Mouse (Mus musculus) naive thymus-derived CD4-positive, alpha-beta T cell, adult 2 months (primary cell): ENCODE measurements around the gene Rap1gap2.

Source experiments
- DNase-seq: peaks from one replicate; pipeline ENCODE4 v3.0.0-alpha.2; 2011; ENCODE audit warnings: low read depth

The Rap1gap2 gene

GRCm38 (mm10) chr11:74458400-74458799 is 152.3 kb downstream of the Rap1gap2 start:
- DNase-seq, result no peak

- no peak for DNase-seq
Observed at GRCm38 (mm10) chr11:74457194-74457593, 153.5 kb downstream of the Rap1gap2 start.

- no peak for DNase-seq
Observed at GRCm38 (mm10) chr11:74448556-74448955, 162.2 kb downstream of the Rap1gap2 start.

- DNase-seq, result no peak
Observed at GRCm38 (mm10) chr11:74447991-74448403, 162.7 kb downstream of the Rap1gap2 start.

- no peak for DNase-seq
Observed at GRCm38 (mm10) chr11:74445591-74445990, 165.1 kb downstream of the Rap1gap2 start.

DNA sequence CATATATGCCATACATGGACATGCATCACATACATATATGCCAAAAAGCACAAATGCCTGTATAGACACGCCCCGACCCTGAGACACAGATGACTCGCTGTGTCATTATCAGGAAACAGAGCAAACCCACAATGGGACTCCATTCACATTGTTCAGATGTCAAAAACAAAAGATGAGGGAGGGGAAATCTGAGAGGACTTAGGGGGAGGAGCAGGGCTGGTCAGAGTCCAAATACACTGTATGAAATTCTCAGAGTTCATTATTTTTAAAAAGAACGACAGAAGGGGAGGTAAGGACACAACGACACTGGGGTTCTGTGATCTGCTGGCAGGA is 166.8 kb downstream of the Rap1gap2 start:
- no peak for DNase-seq

DNA sequence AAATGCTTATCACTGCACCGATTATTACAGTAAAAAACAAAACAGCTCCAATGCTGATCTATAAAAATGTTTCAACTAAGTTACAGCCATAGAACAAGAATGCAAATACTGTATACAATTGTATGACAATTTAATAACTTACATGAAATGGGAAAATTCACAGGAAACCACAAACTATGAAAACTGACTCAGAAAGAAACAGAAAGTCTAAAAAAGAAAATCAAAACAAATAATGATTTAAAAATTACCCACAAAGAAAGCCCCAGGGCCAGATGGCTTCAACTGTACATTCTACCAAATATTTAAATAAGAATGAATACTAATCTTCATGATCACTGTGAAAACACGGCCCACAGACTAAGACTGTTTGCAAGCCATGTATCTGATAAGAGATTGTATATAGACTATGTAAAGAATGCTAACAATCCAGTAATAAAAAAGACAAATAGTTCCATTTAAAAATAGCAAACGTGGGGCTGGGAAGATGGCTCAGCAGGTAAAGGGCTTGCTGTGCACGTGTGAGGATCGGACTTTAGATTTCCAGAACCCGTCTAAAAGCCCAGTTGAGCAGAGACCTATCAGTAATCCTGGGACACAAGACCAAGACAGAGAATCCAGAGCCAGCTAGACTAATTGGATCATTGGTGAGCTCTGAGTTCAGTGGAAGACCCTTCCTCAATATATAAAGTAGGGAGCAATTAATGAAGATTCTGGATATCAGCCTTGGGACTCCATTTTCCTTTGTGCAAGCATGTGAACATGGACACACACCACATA is 167.4 kb downstream of the Rap1gap2 start:
- no peak for DNase-seq

DNA sequence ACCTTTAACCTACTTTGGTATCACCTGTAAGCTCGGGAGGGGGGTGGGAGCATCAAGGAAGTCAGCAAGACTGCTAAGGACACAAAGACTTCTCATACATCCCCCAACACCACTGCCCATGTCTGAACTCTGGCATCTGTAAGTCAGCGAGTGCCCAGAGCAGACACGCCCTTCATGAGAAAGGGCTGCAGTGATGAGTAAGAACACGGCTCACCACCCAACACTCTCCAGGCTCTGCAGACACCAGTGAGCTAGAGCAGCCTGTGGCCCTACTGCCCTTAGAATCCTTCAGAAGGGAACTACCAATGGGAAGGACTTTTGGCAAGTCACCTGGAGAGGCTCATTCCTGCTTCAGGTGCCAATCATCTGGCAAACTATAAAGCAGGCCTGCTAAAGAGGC is 168.3 kb downstream of the Rap1gap2 start:
- no peak for DNase-seq

DNA sequence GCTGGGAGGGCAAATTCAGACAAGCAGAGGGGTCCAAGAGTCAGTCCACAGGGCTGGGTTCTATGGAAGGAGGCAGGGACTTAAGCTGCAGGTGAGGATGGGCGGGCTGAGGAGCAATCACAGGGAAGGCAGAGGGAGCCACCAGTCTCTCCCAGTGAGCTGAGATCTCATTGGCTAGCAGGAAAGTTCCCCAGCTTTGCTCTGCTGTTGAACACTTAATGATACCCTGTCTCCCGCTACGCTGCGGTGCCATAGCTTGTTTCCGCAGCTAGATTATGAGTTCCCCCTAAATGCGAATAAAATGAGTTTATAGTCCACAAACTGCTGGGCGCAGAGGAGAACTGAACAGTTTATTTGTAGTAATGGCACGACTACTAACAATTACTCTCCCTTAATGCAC is 170.6 kb downstream of the Rap1gap2 start:
- no peak for DNase-seq

DNA sequence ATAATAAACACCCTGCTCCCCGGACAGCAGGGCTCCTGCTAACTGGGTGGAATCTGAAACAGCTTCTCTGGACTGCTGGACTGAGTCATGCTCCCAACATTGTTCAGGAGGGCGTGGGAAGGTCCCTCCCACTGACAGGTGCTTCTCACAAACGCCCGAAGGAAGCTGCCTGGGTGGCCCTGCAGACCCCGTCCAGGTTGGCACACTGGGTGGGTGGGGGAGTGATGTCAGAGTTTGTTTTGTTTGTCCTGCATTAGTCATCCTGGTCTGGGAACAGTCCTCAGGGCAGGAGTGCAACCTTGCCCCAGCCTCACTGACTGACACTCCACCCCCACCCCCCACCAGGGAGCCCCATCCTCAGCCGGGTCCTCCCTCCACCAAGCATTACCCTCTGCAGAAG is 171.5 kb downstream of the Rap1gap2 start:
- DNase-seq, result no peak

- no peak for DNase-seq
Observed at GRCm38 (mm10) chr11:74438249-74438648, 172.5 kb downstream of the Rap1gap2 start.

DNA sequence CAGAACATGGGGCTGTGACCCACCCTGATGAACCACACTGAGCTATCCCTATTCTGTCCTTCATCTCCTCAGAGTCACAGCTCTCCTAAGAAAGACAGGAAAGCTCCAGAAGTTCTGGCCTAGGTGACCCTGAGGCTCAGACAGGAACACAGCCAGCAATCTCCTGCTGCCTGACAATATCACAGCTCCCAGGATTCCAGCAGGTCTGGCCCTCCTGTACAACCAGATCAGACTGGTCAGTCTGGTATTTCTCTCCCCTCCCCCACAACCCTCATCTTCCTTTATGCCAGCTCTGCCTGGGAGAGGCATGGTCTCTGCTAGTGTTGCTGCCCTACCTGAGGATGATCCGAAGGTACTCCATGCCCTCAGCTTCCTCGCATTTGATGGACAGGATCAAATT is 175.3 kb downstream of the Rap1gap2 start:
- DNase-seq, result no peak

DNA sequence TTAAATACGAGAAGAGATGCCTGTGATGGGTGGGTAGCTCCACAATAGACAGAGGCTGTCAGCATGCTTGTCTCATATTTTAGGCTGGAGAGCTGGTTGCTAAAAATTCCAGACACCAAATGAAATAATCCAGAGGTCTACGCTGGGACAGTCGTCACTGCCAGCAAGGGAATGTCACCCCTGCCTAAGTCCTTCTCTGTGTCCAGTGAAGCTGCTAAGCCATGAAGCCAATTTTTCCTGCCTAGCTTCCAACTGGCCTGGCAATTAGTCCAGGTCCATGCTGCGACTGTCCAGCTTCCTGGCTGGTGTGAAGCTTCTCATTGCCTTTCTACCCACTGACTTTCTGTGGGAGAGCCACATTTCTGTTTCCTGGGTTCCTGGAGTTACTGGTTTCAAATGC is 177.7 kb downstream of the Rap1gap2 start:
- DNase-seq, result no peak

- no peak for DNase-seq
Observed at GRCm38 (mm10) chr11:74429798-74430529, 180.8 kb downstream of the Rap1gap2 start.

GRCm38 (mm10) chr11:74426306-74426705 is 184.4 kb downstream of the Rap1gap2 start:
- DNase-seq, result no peak

DNA sequence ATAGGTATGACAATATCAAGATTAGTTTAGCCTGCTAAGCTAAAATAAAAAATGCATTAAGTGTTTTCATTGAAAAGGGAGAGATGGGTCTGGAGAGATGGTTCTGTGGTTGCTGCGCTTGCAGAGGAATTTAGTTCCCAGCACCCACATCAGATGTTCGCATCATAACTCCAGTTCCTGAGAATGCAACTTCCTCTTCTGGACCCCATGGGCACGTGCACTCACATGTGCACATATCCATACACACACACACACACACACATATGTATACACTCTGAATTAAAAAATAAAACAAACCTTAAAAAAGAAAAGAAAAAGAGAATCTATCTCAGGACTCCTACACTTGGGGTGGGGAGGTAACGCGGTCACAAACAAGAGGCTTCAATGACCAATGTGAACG is 188.7 kb downstream of the Rap1gap2 start:
- no peak for DNase-seq

DNA sequence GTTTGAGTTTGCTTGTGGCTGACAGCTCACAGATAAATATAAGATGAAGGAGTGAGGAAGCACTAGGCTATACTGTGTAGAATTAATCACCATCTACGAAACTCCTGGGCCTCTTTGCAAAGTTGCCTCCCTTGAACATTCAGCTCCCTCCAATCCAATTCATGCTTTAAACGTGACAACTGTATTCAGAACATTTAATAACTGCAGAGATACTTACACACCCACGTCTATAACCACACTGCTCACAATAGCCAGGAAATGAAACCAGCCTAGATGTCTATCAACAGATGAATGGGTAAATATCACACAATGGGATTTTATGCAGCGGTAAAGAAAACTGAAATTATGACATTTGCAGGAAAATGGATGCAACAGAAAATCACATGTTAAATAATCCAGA is 189.6 kb downstream of the Rap1gap2 start:
- DNase-seq, result peak; percentile 11

DNA sequence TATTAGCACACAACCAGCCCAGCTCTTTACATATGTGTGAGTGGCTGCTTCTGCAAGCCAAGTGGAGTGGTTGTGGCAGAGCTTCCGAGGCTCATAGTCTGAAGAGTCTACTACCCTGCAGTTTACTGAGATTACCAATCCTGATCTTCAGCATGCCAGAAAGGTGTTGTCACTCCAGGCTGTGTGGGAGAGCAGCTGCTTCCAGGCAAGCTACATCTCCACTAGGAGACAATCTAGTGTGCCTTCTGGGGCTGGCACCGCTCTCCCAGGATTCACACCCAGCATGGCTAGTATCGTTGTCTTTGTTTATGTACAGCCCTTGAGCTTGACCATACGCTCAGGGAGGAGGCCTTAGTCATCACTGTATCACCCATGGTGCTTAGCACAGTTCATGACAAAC is 191.1 kb downstream of the Rap1gap2 start:
- no peak for DNase-seq

- DNase-seq, result no peak
Observed at GRCm38 (mm10) chr11:74415736-74416135, 195.0 kb downstream of the Rap1gap2 start.

DNA sequence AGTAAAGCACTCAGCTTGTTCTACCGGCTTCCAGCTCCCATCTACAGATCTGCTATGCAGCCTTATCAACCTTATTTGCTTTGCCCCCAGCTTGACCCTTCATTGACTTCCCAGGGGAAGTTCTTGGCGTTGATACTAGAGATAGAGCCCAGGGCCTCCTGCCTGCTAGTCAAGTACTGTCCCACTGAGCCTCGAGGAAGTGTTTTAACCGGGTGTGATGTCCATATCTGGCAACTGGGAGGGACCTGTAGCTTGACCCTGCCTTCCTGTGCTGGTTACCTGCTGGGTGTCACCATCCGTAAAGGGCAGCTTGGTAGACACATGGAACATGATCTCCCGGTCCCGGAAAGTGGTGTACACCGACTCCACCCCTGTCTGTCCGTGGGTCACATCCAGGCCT is 196.6 kb downstream of the Rap1gap2 start:
- DNase-seq, result no peak

- no peak for DNase-seq
Observed at GRCm38 (mm10) chr11:74413449-74413972, 197.2 kb downstream of the Rap1gap2 start.

- DNase-seq, result no peak
Observed at GRCm38 (mm10) chr11:74412462-74412861, 198.3 kb downstream of the Rap1gap2 start.

DNA sequence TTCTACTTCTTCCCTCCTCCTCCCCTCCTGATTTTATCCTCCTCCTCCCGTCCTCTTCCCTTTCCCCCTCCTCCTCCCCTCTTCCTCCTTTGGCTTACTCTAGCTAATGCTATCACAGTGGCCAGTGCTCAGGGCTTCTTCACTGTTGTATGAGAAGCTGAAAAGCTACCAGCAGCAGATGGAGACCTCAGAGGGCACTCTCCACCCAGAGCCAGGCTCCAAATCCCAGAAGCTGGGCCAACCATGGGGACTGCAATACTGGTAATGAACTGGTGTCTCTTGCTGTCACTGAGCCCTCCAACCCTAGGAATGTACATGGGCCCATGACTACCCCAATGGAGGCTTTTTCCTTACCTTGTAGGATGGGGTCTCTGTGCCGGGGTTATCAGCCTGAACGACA is 198.8 kb downstream of the Rap1gap2 start:
- DNase-seq, result no peak
